Mouse (Mus musculus) C2C12 (cell line): Measurements from ENCODE around the gene Optn.

ENCODE experiments used
- CTCF ChIP-seq: IDR thresholded peaks from one replicate; pipeline ENCODE4 v1.5.1; 2011; ENCODE audit not compliant: control insufficient read depth, insufficient read depth, insufficient read length
- MAX ChIP-seq: IDR thresholded peaks from one replicate; pipeline ENCODE4 v1.6.1; 2011; ENCODE audit warnings: mild to moderate bottlenecking, control low read depth

GRCm38 (mm10) chr2:5083739-5084138 lies 19.9 kb upstream of the Optn start:
- TF ChIP-seq CTCF (no peak), MAX (no peak)
